Mouse (Mus musculus): Measurements from ENCODE around the gene Prkar2a.

DNA sequence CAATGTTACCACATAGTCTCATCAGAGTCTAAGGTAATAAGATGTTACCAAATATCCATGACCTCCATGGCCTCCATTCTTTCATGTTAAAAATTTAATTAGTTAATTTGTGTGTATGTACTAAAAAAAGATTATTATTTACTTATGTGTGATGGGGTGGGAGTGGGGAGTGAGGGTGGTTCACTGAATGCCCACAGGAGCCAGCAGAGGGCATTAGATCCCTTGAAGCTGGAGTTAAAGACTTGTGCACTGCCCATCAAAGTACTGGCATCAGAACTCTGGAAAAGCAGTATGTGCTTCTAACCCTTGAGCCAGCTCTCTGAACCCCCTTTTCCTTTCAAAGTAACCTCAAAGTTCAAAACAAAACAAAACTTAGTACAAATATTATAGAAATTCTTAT lies 39.9 kb downstream of the Prkar2a start:
- TF ChIP-seq CTCF (IDR thresholded peaks at IDR 0.05; ENCODE audit: borderline replicate concordance, control insufficient read depth, extremely low read depth, insufficient read depth, low read length, poor library complexity) (no peak), POLR2A (IDR thresholded peaks at IDR 0.05; ENCODE audit: control insufficient read depth, extremely low read depth, insufficient read depth, low read length, poor library complexity) (no peak)

Data from thymus, adult 2 months (tissue).